Mouse (Mus musculus) C2C12 (cell line): ENCODE measurements around the gene Chd9.

Source experiments
- CTCF ChIP-seq: IDR thresholded peaks from one replicate; pipeline ENCODE4 v1.5.1; 2011; ENCODE audit not compliant: control insufficient read depth, insufficient read depth, insufficient read length
- FOSL1 ChIP-seq: IDR thresholded peaks from one replicate; pipeline ENCODE4 v1.8.0; 2011; ENCODE audit warnings: mild to moderate bottlenecking, low read length; ENCODE audit not compliant: poor library complexity, insufficient read depth, severe bottlenecking
- MYOD1 ChIP-seq: IDR thresholded peaks from one replicate; pipeline ENCODE4 v1.6.1; 2011; ENCODE audit warnings: low read depth; ENCODE audit not compliant: control insufficient read depth, insufficient read length
- MYOG ChIP-seq: IDR thresholded peaks from one replicate; pipeline ENCODE4 v1.6.1; 2011; ENCODE audit not compliant: control insufficient read depth, insufficient read length; ENCODE audit errors: extremely low read depth
- USF1 ChIP-seq: IDR thresholded peaks from one replicate; pipeline ENCODE4 v1.6.1; 2011; ENCODE audit warnings: low read depth, mild to moderate bottlenecking, control low read depth, moderate library complexity

DNA sequence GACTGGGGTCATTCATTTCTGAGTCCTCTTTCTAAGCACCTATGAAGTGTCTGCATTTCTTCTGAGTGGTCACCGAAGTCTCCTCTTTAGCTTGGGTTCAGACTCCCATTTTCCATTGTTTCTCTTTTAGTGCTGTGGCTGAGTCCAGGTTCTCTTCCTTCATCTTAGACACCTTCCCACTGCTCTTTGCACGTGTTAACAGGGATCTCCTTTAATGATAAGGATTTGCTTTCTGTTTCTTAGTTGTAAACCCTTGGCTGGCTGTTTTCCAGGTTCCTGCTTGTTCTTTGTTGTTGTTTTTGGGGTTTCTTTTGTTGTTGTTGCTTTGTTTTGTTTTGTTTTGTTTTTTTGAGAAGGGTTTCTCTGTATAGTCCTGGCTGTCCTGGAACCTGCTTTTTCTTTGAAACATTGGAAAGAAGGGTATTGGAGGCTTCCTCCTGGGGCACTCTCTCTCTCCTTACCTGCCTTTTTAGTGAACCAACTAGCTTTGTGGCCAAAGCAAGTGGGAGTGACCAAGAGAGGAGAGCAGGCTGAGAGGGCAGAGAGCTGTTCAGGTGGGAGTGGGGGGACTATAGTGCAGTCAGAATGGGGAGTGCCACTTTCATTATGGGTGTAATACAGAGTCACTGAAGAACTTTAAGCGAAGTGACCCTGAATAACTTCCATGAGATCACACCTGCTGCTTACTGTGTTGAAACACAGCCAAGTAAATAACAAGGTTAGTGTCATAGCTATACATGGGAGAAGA is 95.2 kb downstream of the Chd9 start:
- TF ChIP-seq CTCF (no peak), USF1 (no peak), MYOD1 (no peak), FOSL1 (no peak), MYOG (no peak)
